Mouse (Mus musculus): Measurements from ENCODE around the gene Atxn1.

DNA sequence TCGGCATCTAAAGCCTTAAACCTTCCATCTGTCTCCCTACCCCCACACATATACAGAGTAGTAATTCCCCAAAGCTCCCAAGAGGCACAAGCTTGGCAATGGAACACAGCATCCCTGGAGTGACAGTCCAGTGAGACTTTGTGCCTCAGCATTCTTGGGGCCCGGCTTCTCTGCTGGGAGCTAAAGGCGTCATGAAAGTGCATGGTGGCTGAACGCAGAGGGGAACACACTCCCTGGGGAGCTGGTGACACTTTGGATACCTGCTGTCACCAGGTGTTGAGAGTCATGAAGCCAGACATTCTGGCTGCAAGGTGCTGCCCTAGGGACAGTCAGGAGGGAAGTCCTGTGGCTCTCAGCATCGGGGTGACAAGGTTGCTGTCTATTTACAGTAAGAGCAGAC lies 324.4 kb downstream of the Atxn1 start:
- no peak for TF ChIP-seq POLR2A (IDR thresholded peaks at IDR 0.05; ENCODE audit: insufficient read depth, low read depth, low read length)
- no peak for TF ChIP-seq CTCF (IDR thresholded peaks at IDR 0.05; ENCODE audit: insufficient read depth, low read depth, low read length)

Data from olfactory bulb, adult 2 months (tissue).